Mouse (Mus musculus) lung, embryonic 14.5 days (tissue): ENCODE measurements around the gene Dok4. TPM values are rescaled to one million over a fixed set of nuclear protein-coding genes. Genes with fewer than 3 reads are reported as not detected.

ENCODE experiments used
- ATAC-seq: fragments of 200-750 bp; cut with Nextera tagmentation; 2 replicates; pipeline ENCODE4 v1.8.0; 2017; ENCODE audit warnings: mild to moderate bottlenecking, moderate TSS enrichment, moderate library complexity; ENCODE audit not compliant: insufficient read depth
- DNase-seq: peaks from one replicate; pipeline ENCODE4 v3.0.0-alpha.2; 2015
- H3K27ac ChIP-seq: fragments of 300-500 bp; sonication (generic); 2 replicates; pipeline ENCODE4 v1.5.1; 2014; ENCODE audit warnings: low read depth, mild to moderate bottlenecking, moderate library complexity
- H3K27me3 ChIP-seq: fragments of 300-500 bp; sonication (generic); 2 replicates; pipeline ENCODE4 v1.6.1; 2014; ENCODE audit warnings: low read length, control low read depth; ENCODE audit not compliant: insufficient read depth
- H3K36me3 ChIP-seq: fragments of 300-500 bp; sonication (generic); 2 replicates; pipeline ENCODE4 v1.6.1; 2014; ENCODE audit warnings: control low read depth; ENCODE audit not compliant: insufficient read depth
- H3K4me1 ChIP-seq: fragments of 300-500 bp; sonication (generic); 2 replicates; pipeline ENCODE4 v1.6.1; 2014; ENCODE audit warnings: antibody characterized with exemption, control low read depth; ENCODE audit not compliant: insufficient read depth
- H3K4me2 ChIP-seq: fragments of 300-500 bp; sonication (generic); 2 replicates; pipeline ENCODE4 v1.6.1; 2014; ENCODE audit warnings: mild to moderate bottlenecking
- H3K4me3 ChIP-seq: fragments of 300-500 bp; sonication (generic); 2 replicates; pipeline ENCODE4 v1.5.1; 2014; ENCODE audit warnings: low read depth, low read length
- H3K9ac ChIP-seq: fragments of 300-500 bp; sonication (generic); 2 replicates; pipeline ENCODE4 v1.6.1; 2014
- H3K9me3 ChIP-seq: fragments of 300-500 bp; sonication (generic); 2 replicates; pipeline ENCODE4 v1.6.1; 2016; ENCODE audit warnings: low read depth, low read length, control low read depth
- CTCF ChIP-seq: IDR thresholded peaks from 2 replicates; pipeline ENCODE4 v1.5.1; 2016; ENCODE audit warnings: antibody characterized with exemption, low read depth
- WGBS: fragments of 180-500 bp; shearing (Covaris S2); extraction: QIAGEN DNeasy Blood & Tissue Kit; methylation state at CpG from one replicate; pipeline ENCODE4 v1.1.7; 2014; 5-methylcytosine and 5-hydroxymethylcytosine counted together
- polyA plus RNA-seq: library from polyadenylated mRNA; unstranded; fragments of >200 nt; fragmentation: Nextera tagmentation; extraction: Ambion mirVana; gene quantifications from 2 replicates; pipeline ENCODE4 v1.2.1, GENCODE M21; 2014

Dok4 gene
- polyA plus RNA-seq, 1 experiment from 2014 or later, result 36.5 TPM

DNA sequence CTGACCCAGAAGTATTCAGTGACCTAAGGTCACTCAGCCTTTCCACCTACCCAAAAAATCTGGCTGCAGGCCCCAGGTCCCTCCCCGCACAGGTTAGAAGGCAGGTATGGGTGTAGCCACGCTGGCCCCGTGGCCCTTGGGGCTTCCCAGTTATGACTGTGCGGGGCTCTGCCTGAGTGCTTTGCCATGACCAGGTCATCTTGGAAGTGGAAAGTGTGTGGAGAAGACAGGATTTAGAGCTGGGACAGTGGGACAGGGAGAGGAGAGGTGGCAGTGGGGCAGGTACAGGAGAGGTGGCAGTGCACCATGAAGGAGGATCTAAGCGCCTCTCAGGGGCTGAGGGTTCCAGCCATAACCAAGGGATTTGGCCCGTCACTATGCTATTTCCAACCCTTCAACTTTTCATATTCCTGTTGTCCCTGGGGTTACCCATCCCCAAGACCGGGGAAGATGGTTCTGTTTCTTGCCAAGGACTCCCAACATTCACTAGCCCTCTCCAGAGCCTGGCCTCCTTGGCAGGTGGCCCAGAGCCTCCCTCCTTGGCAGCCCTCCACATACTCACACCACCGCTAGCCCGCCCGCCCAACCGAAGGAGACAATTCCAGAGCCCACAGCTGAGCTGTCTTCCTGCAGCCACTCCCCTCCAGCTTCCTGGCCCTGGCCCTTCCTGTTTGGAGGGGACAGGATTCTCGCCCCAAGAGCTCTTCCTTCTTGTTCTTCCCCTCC is 28.5 kb upstream of the Dok4 start:
- peak; percentile 64 for ATAC-seq
- Histone ChIP-seq H3K36me3 (peaks cover 64% of the 10 kb centered on the region), H3K4me1 (peaks cover 14% of the 10 kb centered on the region), H3K9me3 (no peaks in the 10 kb centered on the region), H3K4me3 (no peak overlapping the region), H3K9ac (no peak overlapping the region; the same call in 1 of the 2 replicates), H3K4me2 (peak overlapping the region; percentile 27; the same call in 1 of the 2 replicates), H3K27me3 (no peaks in the 10 kb centered on the region), H3K27ac (peak overlapping the region; percentile 76)
- peak; percentile 90 for DNase-seq
- TF ChIP-seq CTCF, result no peak
- 56% methylated on average over 12 of the region's 12 CpGs for WGBS

DNA sequence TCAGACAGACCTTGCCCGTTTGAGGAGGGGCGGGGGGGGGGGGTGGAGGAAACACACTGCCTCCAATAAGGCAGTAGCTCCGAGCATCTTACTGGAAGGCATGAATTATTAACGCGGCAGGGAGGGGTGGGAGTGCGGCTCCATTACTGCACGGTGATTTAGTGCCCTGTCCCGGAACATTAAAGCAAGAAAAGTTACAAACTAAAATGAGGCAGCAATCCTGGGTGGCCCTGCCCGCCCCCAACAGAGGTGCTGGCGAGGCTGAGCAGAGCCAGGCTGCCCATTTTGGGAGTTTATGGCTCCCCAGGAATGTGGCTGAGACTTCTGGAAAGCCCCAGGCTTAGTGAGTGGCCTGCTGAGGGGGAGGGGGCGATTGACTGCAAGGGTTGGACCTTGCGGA is 27.6 kb upstream of the Dok4 start:
- DNase-seq (no peak), ATAC-seq (no peak)
- Histone ChIP-seq H3K4me1 (peaks cover 17% of the 10 kb centered on the region), H3K27ac (no peak overlapping the region), H3K4me2 (no peak overlapping the region), H3K9ac (no peak overlapping the region), H3K27me3 (no peaks in the 10 kb centered on the region), H3K9me3 (no peaks in the 10 kb centered on the region), H3K36me3 (peaks cover 57% of the 10 kb centered on the region), H3K4me3 (no peak overlapping the region)
- TF ChIP-seq CTCF, result no peak
- WGBS, result 70% methylated on average over 12 of the region's 12 CpGs

DNA sequence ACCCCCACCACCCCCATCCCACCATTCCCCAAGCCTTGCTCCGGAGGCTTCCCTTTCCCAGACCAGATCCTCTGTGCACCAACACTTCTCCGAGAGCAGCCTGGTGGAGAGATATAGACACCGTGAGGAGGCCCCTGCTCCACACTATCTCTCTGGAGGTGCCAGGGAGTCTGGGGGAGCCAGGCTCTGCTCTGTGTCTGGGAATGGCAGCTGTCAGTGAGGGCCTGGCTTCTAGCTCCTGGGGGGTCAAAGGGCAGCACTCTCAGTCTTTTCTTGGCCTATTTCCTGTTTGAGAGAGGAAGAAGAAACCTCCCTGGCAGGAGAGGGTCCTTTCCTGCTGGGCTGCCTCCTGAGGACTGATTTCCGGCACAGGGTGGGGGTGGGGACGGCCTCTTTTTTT is 24.9 kb upstream of the Dok4 start:
- ATAC-seq (peak; percentile 25; the same call in 1 of the 2 replicates), DNase-seq (peak; percentile 31)
- 0 out of 2 replicates have a peak overlapping the region, but pooled peaks have one; percentile 9 for H3K9ac ChIP-seq
- H3K27ac ChIP-seq, result peak overlapping the region; percentile 75
- peaks cover 32% of the 10 kb centered on the region for H3K36me3 ChIP-seq
- TF ChIP-seq CTCF, result no peak
- 0 out of 2 replicates have a peak overlapping the region, but pooled peaks have one; percentile 12 for H3K4me2 ChIP-seq
- no peak overlapping the region for H3K4me3 ChIP-seq
- H3K4me1 ChIP-seq, result peaks cover 17% of the 10 kb centered on the region
- 9% methylated on average over 5 of the region's 5 CpGs for WGBS
- H3K27me3 ChIP-seq, result no peaks in the 10 kb centered on the region
- no peaks in the 10 kb centered on the region for H3K9me3 ChIP-seq

DNA sequence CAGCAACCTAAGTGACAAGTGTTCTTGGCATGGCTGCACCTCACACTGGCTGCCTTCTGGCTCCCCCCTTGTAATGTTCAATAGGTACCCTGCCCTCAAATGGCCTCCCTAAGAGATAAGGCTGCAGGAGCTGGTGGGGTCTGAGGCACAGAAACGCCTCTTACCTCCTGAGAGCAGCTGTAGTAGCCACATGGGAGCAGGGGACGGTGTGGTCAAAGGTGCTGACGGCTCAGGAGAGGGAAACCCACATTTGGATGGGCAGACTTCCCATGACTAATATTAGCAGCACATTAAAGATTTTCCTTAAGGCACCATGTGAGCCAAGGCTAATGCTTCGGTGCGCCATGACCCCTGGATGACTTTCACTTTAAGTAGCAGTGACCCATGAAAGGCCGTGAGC is 24.5 kb upstream of the Dok4 start:
- DNase-seq (no peak), ATAC-seq (no peak)
- TF ChIP-seq CTCF, result no peak
- H3K4me1 ChIP-seq, result peaks cover 17% of the 10 kb centered on the region
- peaks cover 28% of the 10 kb centered on the region for H3K36me3 ChIP-seq
- 0 out of 2 replicates have a peak overlapping the region, but pooled peaks have one; percentile 12 for H3K4me2 ChIP-seq
- 16% methylated on average over 6 of the region's 6 CpGs for WGBS
- peak overlapping the region; percentile 75 for H3K27ac ChIP-seq
- H3K9me3 ChIP-seq, result no peaks in the 10 kb centered on the region
- no peak overlapping the region for H3K9ac ChIP-seq
- no peak overlapping the region for H3K4me3 ChIP-seq
- no peaks in the 10 kb centered on the region for H3K27me3 ChIP-seq

DNA sequence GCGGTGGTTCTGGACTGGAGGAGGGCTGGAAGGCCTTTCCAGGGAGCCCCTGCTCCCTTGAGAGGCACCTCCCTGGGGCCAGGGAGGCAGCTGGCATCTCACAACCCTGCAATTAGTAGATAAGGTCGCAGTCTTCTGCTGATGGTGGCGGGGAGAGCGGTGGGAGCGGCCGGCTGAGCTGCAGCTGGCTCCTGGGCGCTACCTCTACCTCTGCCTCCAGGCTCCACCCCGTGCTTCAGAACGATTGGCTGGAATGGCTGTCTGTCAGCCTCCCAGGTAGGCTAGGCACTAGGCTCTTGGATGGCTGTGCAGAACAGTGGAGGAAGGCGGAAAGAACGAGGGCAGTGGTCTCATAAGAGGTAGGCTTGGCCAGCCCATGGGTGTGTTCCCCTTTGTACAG is 23.1 kb upstream of the Dok4 start:
- TF ChIP-seq CTCF, result no peak
- Histone ChIP-seq H3K27ac (peak overlapping the region; percentile 48; the same call in 1 of the 2 replicates), H3K27me3 (no peaks in the 10 kb centered on the region), H3K4me1 (peaks cover 13% of the 10 kb centered on the region), H3K36me3 (peaks cover 18% of the 10 kb centered on the region), H3K9me3 (no peaks in the 10 kb centered on the region), H3K4me2 (peak overlapping the region; percentile 49), H3K4me3 (0 out of 2 replicates have a peak overlapping the region, but pooled peaks have one; percentile 13), H3K9ac (no peak overlapping the region)
- 13% methylated on average over 11 of the region's 11 CpGs for WGBS
- DNase-seq (peak; percentile 78), ATAC-seq (peak; percentile 61)

DNA sequence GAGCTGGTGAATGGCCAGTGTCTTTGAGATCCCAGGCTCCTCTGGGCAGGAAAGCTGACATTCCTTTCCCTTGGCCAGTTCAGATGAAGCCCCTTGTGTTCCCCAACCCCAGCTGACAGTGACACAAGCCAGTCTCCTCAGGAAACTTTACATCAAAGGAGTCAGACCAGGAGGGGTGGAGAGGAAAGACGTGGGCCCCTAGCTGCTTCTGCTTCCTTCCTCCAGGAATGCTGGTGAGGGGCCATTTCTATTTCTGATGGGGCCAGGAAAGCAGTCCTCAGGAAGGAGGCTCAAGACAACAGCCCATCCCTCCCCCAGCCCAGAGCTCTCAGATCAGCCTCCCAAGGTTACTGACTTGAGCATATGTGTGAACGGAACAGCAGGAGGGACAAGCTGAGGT is 16.8 kb upstream of the Dok4 start:
- H3K9me3 ChIP-seq, result no peaks in the 10 kb centered on the region
- H3K27ac ChIP-seq, result no peak overlapping the region
- TF ChIP-seq CTCF, result no peak
- H3K36me3 ChIP-seq, result no peaks in the 10 kb centered on the region
- no peak overlapping the region for H3K9ac ChIP-seq
- H3K27me3 ChIP-seq, result no peaks in the 10 kb centered on the region
- no peaks in the 10 kb centered on the region for H3K4me1 ChIP-seq
- DNase-seq, result peak; percentile 57
- WGBS, result 30% methylated on average over 2 of the region's 2 CpGs
- no peak overlapping the region for H3K4me3 ChIP-seq
- ATAC-seq, result peak; percentile 64
- H3K4me2 ChIP-seq, result no peak overlapping the region

DNA sequence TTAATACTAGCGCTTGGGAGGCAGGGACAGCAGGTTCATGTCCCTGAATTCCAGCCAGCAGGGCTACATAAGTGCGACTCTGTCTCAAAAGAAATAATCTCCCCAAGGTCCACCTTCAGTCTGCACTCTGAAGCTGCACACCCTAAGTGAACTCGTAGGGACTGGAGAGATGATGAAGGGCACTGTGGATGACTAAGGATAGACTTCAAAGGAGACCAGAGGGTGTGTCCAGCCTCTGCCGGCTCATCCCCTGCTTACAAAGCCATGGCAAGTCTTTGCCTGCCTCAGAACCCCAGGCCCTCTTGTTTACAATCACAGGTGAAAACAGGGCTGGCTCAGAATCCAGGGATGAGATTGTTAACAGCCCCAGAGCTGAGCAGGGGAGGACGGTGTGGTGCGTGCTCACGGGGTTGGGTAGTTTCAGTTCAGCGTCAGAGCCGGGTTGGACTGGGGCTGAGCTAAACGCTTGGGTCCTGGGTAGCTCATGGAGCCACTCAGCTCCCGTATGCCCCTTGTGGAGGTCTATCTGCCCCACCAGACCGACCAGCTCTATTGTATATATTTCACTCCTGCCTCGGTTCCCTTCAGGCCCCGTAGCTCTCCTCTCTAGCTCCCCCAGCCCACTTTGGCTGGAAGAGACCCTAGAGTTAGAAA is 12.4 kb upstream of the Dok4 start:
- H3K4me3 ChIP-seq, result no peak overlapping the region
- no peak; the same call in 1 of the 2 replicates for TF ChIP-seq CTCF
- H3K36me3 ChIP-seq, result no peaks in the 10 kb centered on the region
- WGBS, result 36% methylated on average over 14 of the region's 14 CpGs
- no peaks in the 10 kb centered on the region for H3K9me3 ChIP-seq
- H3K27me3 ChIP-seq, result no peaks in the 10 kb centered on the region
- H3K27ac ChIP-seq, result no peak overlapping the region
- 0 out of 2 replicates have a peak overlapping the region, but pooled peaks have one; percentile 20 for H3K4me2 ChIP-seq
- H3K9ac ChIP-seq, result no peak overlapping the region
- ATAC-seq, result no peak
- no peaks in the 10 kb centered on the region for H3K4me1 ChIP-seq
- no peak for DNase-seq
